Mouse (Mus musculus) olfactory bulb, adult 2 months (tissue): Measurements from ENCODE around the gene Rom1. TPM values are rescaled to one million over a fixed set of nuclear protein-coding genes. Genes with fewer than 3 reads are reported as not detected.

ENCODE experiments used
- H3K27ac ChIP-seq: fragments of 200-500 bp; 2 replicates; pipeline ENCODE4 v1.5.1; 2012; ENCODE audit warnings: low read depth, low read length; ENCODE audit not compliant: insufficient read depth
- H3K4me1 ChIP-seq: fragments of 200-500 bp; 2 replicates; pipeline ENCODE4 v1.6.1; 2012; ENCODE audit warnings: low read length; ENCODE audit not compliant: control insufficient read depth, insufficient read depth
- H3K4me3 ChIP-seq: fragments of 200-500 bp; 2 replicates; pipeline ENCODE4 v1.5.1; 2012; ENCODE audit warnings: mild to moderate bottlenecking, low read depth, low read length, moderate library complexity; ENCODE audit not compliant: insufficient read depth
- CTCF ChIP-seq: fragments of 200-500 bp; IDR thresholded peaks from 2 replicates; pipeline ENCODE4 v1.5.1; 2012; ENCODE audit warnings: low read depth, mild to moderate bottlenecking, low read length, moderate library complexity; ENCODE audit not compliant: insufficient read depth
- POLR2A ChIP-seq: fragments of 200-500 bp; IDR thresholded peaks from 2 replicates; pipeline ENCODE4 v1.6.1; 2012; ENCODE audit warnings: mild to moderate bottlenecking, low read depth, low read length, moderate library complexity; ENCODE audit not compliant: insufficient read depth
- WGBS: fragments of 180-500 bp; shearing (Covaris S2); methylation state at CpG from one replicate; pipeline ENCODE4 v1.1.7; 2018; 5-methylcytosine and 5-hydroxymethylcytosine counted together
- polyA plus RNA-seq: library from polyadenylated mRNA; stranded (reverse); fragments of >200 nt; gene quantifications from 2 replicates; pipeline ENCODE4 v1.2.4, GENCODE M21; 2012; ENCODE audit warnings: low replicate concordance; ENCODE audit not compliant: missing spikeins, insufficient read depth, insufficient read length

Gene Rom1
- polyA plus RNA-seq, 1 experiment, result not detected

GRCm38 (mm10) chr19:8944750-8945149 is 15.6 kb upstream of the Rom1 start:
- WGBS, result 19% methylated on average over 5 of the region's 5 CpGs
- Histone ChIP-seq H3K27ac (no peak overlapping the region), H3K4me1 (peaks cover 12% of the 10 kb centered on the region), H3K4me3 (no peak overlapping the region)
- no peak for TF ChIP-seq POLR2A
- TF ChIP-seq CTCF, result no peak

- WGBS, result 39% methylated on average over 5 of the region's 5 CpGs
- Histone ChIP-seq H3K4me1 (peaks cover 12% of the 10 kb centered on the region), H3K27ac (no peak overlapping the region), H3K4me3 (no peak overlapping the region)
- no peak for TF ChIP-seq POLR2A
- TF ChIP-seq CTCF, result no peak
Measured at GRCm38 (mm10) chr19:8944062-8944461, 14.9 kb upstream of the Rom1 start.

GRCm38 (mm10) chr19:8943047-8943446 is 13.9 kb upstream of the Rom1 start:
- peaks cover 12% of the 10 kb centered on the region for H3K4me1 ChIP-seq
- H3K27ac ChIP-seq, result no peak overlapping the region
- 48% methylated on average over 2 of the region's 2 CpGs for WGBS
- TF ChIP-seq POLR2A (no peak), CTCF (no peak)
- H3K4me3 ChIP-seq, result peak overlapping the region; percentile 83

- no peak for TF ChIP-seq POLR2A
- TF ChIP-seq CTCF, result no peak
- Histone ChIP-seq H3K4me1 (peaks cover 12% of the 10 kb centered on the region), H3K27ac (peak overlapping the region; percentile 72), H3K4me3 (peak overlapping the region; percentile 83)
- under 1% methylated on average over 46 of the region's 46 CpGs for WGBS
Measured at GRCm38 (mm10) chr19:8942276-8942964, 13.3 kb upstream of the Rom1 start.

GRCm38 (mm10) chr19:8941515-8942217 is 12.5 kb upstream of the Rom1 start, which contains the start of gene Mta2:
TSS of gene Mta2 (plus strand) at chr19:8941875.
- under 1% methylated on average over 64 of the region's 64 CpGs for WGBS
- Histone ChIP-seq H3K4me3 (peak within 1 kb of the TSS; percentile 83), H3K4me1 (peaks cover 12% of the 10 kb centered on the region), H3K27ac (peak within 1 kb of the TSS; percentile 72)
- TF ChIP-seq CTCF (no peak), POLR2A (peak; percentile 45; the same call in 1 of the 2 replicates)

GRCm38 (mm10) chr19:8941136-8941514 is 12.0 kb upstream of the Rom1 start:
- peak overlapping the region; percentile 18; the same call in 1 of the 2 replicates for H3K27ac ChIP-seq
- H3K4me1 ChIP-seq, result peaks cover 12% of the 10 kb centered on the region
- 37% methylated on average over 10 of the region's 10 CpGs for WGBS
- TF ChIP-seq POLR2A (no peak), CTCF (no peak)
- H3K4me3 ChIP-seq, result peak overlapping the region; percentile 83

- WGBS, result 82% methylated on average over 15 of the region's 15 CpGs
- no peak for TF ChIP-seq POLR2A
- no peak for TF ChIP-seq CTCF
- peaks cover 12% of the 10 kb centered on the region for H3K4me1 ChIP-seq
- no peak overlapping the region for H3K4me3 ChIP-seq
- no peak overlapping the region for H3K27ac ChIP-seq
Measured at GRCm38 (mm10) chr19:8940526-8941133, 11.5 kb upstream of the Rom1 start.

- 87% methylated on average over 2 of the region's 2 CpGs for WGBS
Measured at GRCm38 (mm10) chr19:8936736-8937135, 7.6 kb upstream of the Rom1 start.

GRCm38 (mm10) chr19:8930771-8931170 is 1.6 kb upstream of the Rom1 start:
- WGBS, result 88% methylated on average over 7 of the region's 7 CpGs
- Histone ChIP-seq H3K4me3 (no peak overlapping the region), H3K27ac (no peak overlapping the region), H3K4me1 (0 out of 2 replicates have a peak, but pooled peaks cover 6% of the 10 kb centered on the region)
- no peak for TF ChIP-seq POLR2A
- no peak for TF ChIP-seq CTCF

More at GRCm38 (mm10) chr19:8936736-8937135, 7.6 kb upstream of the Rom1 start:
- Histone ChIP-seq H3K4me3 (no peak overlapping the region), H3K27ac (no peak overlapping the region), H3K4me1 (peaks cover 5% of the 10 kb centered on the region)
- TF ChIP-seq POLR2A, result no peak
